Mouse (Mus musculus) kidney, postnatal 14 days (tissue): ENCODE data around the gene Thoc5.

Experiments used
- DNase-seq: peaks from one replicate; pipeline ENCODE4 v3.0.0; 2022; ENCODE audit warnings: mixed read lengths

Thoc5 gene

DNA sequence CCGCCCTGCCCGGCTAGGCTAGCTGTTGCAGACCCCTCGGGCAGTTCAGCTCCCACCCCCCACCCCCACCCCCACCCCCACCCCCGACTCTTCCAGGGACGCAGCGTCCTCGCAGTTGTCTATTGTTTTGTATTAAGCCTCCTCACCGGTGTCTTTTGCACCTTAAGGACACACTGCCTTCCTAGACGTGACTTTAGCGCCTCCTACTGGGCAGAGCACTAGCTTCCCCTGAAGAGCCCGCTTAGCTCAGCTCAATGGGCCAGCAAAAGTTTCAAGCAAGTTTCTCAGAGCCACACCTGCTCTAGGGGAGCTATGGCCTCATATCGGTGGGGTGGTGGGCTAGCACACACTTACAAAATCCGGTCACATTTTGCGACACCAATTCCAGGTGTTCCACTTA, 80.5 kb downstream of the Thoc5 start:
- DNase-seq: peak; percentile 80
